Mouse (Mus musculus): ENCODE data around the gene Dstyk.

Dstyk gene

DNA sequence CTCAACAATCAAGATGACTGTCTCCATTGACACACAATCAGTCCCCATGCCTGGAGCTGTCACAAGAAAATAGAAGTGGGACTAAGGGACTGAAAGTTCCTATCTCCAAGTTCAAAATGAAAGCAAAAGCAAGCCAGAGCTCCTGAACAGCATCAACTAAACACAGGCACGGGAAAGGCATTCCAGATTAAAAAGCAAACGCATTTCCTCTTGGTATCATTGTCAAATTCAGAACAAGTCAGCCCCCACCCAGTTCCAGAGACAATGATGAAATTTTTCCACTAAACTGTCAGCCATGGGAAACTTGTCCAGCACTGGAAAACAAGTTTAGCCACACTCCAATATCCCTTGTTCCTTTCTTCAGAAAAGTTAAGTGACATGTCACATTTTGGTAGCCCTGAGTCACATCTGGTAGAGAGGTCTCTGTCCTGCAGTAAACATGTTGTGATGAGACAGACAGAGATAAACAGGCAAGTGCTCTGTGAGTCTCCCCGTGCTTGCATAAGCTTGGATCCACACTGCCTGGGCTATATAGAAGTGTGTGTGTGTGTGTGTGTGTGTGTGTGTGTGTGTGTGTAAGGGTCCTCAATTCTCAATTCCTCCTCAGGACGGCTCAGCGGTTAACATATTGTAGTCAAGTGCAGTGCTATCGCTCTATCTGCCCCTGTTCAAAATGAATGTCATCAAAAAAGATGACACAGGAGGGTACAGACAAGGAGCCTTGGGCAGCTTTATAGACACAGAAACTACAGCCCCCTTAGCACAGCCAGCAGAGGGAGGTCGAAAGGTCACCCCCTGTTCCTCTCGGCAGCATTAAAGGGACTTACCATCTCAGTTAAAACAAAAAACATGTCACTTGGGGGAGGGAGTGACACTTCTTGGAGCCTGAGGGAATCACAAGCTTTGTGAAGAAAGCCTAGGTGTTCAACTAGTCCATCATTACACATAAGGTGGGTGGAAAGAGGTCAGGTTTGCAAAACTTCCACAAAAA, 28.2 kb upstream of the Dstyk start:
- DNase-seq (ENCODE audit: low read depth, low spot score) = no peak

DNA sequence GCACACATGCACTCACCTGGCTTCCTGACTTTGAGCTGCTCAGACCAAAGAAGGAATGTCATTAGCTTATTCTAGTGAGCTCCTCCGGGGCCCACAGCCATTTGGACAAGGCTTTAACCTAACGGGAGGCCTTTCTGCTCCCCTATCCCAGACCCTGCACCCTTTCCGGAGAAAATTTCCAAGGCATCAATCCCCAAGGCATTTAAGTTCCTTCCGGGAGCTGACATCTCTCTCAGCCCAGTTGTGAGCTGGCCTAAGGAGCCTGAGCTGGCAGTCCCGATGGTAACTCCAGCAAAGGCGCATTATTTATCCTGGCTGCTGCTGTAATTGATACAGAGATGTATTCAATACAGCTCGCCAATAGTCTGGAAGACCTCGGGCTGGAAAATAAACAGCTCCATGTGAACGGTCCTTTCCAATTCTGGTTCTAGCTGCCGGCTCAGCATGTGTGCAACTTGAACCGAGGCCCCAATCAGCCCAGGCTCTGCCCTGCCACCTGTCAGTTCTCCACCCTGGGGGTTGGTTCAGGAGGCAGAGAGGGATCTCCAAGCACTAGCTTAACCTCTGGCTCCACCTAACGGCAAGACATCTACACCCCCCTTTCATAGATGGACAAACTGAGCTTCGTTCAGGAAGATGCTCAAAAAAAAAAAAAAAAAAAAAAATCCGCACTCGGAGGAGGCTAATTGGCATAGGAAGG, 27.3 kb upstream of the Dstyk start:
- no peak for DNase-seq (ENCODE audit: low read depth, low spot score)

DNA sequence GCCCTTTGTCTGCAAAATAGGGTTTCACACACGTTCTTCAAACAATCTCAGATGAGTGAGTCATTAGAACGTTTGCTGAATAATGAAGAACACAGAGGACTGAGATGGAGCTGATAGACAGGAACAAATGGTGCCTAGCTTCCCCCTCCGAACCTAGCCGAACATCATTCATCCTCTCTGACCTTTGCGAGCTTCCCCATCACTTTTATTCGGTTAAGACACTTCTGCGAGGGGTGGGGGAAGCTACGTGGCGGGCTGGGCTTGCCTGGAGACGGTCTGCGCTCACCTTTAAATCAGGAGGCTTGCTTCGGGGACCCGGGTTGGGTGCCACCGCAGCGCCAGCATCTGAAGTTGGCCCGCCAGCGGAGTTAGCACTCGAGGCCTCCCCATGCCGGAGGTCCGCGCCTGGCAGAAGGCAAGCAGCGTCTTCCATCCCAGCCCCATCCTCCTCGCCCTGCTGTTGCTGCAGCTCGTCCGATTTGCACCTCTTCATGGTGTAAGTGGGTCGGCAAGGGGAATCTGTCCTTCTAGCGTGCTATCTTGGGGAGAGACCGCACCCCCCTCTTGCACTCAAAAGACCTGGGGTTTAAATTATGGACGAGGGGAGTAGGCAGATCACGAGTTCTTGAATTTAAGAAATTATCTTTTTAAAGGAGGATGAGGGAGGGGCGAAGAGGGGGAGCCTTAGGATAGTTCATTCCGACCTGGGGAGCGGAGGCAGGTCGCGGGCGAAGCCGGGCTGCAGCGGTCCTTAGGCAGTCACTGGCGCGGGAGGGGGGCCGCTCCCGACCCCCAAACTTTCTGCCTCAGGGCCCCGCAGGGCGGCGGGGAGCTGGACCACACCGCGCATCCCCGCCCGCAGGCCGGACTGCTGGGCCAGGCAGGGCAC, 26.4 kb upstream of the Dstyk start, which contains the start of gene Tmcc2:
TSS of gene Tmcc2 (minus strand) at position 591 of the 889 bp plus-strand sequence.
- no peak for DNase-seq (ENCODE audit: low read depth, low spot score)

DNA sequence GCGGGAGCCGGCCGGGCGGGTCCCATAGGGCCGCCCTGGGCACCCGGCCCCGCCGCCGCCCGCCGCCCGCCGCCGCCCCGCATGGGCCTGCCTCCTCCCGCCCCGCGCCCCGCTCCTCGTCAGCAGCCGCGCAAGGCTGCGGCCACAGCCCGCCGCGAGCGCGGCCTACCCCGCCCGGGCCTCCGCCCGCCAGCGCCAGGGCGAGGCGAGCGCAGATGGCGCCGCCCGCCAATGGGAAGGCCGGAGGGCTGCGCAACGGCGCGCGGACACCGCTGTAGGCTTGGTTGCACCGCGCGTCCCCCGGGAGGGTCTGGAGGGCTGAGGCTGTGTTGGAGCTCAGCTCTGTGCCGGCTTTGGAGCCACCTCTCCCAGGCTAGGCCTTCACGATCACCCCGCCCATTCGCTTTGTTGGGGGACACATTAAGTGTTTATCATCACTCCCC, 25.8 kb upstream of the Dstyk start:
- DNase-seq (ENCODE audit: low read depth, low spot score) = no peak

DNA sequence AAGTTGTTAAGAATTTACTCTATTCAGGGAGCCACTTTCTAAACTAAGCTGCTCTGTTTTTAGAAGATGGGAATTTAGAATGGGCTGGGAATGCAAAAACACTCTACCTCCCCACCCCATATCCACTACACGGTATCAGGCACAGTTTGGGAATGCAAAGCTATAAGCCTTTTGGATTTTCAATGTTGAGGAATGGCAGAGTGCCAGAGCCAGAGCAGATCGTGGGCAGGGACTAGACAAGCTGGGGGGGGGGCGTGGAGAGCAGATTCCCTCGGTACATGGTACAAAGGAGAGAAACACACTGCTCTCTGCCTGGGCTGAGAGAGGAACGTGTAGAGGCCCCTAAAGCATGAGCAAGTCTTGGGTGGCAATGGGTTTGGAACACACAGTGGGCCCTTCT, 24.5 kb upstream of the Dstyk start:
- no peak for DNase-seq (ENCODE audit: low read depth, low spot score)

DNA sequence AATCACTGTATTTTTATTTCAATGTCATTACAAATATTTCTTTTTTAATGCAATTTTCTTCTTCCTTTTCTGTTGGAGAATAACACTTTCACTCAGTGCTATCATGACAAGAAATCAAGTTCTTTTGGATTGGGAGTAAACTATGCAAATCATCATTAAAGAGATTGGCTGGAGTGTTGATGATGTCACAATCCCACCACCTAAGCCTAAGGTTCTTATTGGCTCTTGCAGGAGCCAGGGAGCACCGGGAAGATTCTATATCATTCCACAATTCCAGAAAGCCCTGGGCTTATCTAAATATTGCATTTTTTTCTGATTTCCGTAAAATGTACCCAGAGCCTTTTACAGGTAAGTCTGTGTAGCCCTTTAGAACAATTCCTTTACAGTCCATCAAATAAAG, 20.6 kb upstream of the Dstyk start:
- DNase-seq (ENCODE audit: low read depth, low spot score) = no peak

DNA sequence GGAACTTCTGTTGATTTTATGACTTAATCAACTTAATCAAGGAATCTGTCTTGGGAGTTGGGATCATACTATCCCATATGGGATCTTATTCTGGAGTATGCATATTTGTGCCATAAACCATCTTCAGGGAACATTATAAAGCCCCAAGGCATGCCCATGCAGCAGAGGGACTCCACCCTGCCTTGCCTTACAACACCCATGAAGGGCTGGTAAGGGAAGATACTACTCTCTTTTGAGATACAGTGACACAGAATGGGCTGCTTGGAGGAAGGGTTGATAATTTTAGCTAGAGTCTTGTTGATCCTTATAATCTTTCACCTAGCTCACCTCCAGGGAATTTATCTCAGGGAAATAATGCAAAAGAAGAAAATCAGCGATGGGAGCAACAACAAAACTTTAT, 16.8 kb upstream of the Dstyk start:
- no peak for DNase-seq (ENCODE audit: low read depth, low spot score)

DNA sequence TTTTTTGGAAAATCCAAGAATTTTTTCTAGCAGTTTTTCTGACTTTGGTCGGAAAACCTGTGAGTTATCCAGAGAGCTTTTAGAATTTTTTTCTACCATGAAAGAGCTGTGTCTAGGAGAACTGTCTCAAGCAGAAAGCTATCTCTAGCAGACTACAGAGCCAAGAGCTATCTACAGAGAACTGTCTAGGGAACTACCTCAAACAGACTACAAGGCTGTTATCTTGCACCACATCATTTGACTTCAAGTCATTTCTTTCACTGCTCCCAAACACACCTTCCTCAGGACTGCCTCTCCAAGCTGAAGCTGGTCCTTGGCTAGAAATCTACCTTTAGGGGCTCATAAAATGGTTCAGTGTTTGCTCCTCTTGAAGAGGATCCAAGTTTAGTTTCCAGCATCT, 15.5 kb upstream of the Dstyk start:
- DNase-seq (ENCODE audit: low read depth, low spot score) = no peak

DNA sequence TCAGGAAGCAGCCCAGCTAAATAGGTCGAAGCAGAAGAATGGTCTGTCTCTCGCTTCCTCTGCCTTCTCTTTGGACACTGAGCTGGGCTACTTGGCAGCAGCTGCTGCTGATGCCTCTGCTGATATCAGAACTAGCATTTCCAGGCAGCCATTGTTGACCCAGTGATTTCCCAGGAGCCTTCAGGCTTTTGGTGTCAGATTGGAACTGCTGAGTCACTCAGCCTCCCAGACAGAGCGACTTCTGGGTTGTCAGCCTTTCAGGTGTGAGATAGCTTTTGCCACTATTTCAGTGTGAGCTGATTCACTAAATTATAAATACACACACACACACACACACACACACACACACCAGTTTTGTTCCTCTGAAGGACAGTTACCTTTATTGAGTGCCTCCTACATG, 6.7 kb upstream of the Dstyk start:
- DNase-seq (ENCODE audit: low read depth, low spot score) = no peak

DNA sequence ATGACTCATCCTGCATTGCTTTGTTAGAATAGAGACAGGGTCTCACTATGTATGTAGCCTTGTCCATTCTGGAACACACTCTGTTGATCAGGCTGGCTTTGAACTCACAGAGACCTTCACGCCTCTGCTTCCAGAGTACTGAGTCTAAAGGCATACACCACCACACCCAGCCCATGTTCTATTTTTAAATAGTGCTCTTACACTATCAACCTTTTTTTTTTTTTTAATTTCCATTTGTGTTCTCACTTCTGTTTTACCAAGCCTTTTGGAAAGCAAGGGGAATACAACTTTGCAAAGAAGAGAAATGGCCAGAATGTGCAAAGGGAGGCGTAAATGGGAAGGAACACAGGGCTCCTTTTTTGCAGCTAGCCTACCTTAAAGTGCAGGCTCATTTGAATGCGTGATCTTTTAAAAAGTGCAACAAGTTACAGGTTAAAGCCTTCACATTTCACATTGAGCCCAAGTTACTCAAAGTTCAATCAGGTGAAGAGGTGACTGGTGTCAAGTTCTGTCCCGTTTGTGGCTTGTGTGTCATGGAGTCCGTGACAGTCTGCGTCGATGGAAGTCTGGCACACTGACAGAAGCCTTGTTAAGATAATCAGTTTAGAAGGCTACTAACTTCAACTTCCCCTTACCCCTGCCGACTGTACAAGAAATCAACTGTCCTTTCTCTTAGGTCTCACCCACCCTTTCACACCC, 962 bp upstream of the Dstyk start:
- DNase-seq (ENCODE audit: low read depth, low spot score) = no peak

DNA sequence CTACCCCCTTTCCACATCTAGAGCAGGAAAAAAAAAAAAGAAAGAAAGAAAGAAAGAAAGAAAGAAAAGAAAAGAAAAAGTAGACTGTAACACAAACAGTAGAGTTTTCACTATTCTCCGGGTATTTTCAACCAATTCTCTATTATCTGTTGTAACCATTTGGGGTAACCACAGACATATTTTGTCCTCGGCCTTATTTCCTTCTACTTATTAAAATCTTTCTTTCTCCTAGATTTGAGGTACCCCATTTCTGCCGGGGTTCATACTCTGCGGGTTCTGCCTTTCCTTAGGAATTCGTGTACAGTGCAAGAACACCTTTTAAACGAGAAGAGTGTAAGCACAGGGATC, 438 bp upstream of the Dstyk start:
- no peak for DNase-seq (ENCODE audit: low read depth, low spot score)

DNA sequence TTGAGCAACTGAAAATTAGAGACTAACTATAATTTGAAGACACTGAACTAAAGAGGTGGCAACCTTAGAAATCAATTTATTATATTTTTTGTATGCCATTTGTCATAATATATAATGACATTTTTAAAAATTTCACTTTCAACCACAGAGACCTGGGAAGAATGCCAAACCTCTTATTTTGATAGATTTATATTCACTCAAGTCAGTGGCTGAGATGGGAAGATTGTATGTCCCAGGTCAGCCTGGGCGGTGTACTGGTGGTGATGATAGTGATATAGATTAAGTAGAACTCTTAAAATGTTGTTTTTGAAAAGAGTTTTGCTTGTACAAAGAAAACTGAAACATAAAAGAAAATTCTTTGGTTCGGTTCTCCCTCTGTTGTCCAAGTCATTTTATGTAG, 2.9 kb downstream of the Dstyk start:
- no peak for DNase-seq (ENCODE audit: low read depth, low spot score)

DNA sequence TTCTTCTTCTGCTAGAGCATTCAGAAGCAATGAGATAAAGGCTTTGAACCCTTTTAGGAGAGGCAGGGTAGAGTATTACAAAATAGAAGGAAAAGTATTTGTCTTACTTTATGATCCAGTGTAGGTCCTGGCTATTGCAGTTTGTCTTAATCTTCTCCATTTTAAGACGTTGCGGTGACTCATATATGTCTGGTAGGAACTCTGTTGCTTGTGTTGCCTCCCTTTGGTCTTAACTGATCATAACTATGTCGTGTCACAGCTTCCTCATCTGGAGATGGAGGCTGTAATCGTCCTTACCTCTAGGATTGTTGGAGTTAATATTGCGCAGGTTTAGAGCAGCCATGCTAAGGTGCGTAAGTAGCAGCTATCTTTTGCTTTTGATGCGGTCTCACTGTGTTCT, 3.3 kb downstream of the Dstyk start:
- no peak for DNase-seq (ENCODE audit: low read depth, low spot score)

DNA sequence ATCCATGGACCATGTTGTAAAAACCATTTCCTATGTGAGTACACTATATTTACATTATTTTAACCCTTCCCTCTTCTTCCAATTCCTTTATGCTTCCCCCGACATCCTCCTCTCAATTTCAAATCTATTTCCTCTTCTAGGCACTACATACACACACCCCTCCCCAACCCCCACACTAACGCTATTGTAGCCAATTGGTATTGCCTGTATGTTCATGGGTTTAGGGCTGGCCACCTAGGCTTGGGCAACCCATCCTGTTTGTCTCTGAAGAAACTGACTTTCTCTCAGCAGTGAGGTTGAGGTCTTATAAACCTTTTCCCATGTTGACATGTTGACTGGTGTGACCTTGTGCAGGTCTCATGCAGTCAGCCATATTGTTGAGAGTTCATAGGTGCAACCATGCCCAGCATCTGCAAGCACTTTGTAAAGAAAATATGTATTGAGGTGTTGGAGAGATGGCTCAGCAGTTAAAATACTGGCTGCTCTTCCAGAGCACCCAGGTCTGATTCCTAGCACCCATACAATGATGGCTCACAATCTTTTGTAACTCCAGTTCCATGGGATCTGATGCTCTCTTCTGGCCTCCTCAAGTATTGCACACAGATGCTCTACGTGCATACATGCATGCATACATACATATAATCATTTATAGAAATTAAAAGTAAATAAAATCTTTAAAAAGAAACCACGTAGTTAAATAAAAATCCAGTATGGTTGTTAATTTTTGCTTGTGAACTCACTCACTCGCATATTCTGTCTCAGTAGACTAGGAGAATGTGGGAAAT, 5.7 kb downstream of the Dstyk start:
- no peak for DNase-seq (ENCODE audit: low read depth, low spot score)

DNA sequence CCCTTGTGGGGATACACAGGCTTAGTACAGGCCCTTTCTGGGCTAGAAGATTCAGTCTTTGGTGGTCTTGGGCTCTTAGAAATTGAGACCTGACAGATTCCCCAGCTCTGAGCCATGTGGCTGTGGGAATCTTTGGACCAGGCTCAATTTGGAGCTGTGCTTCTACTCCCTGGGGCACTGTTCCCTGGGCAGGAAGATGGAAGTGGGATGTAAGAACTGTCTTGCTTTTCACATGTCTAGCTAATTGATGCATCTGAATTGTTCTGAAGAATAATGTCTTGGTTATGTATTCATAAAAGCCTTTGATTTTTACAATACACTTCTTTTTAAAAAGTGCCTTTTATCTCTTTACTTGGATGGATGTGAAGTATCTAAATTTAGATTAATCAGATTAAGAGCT, 8.2 kb downstream of the Dstyk start:
- DNase-seq (ENCODE audit: low read depth, low spot score) = no peak

DNA sequence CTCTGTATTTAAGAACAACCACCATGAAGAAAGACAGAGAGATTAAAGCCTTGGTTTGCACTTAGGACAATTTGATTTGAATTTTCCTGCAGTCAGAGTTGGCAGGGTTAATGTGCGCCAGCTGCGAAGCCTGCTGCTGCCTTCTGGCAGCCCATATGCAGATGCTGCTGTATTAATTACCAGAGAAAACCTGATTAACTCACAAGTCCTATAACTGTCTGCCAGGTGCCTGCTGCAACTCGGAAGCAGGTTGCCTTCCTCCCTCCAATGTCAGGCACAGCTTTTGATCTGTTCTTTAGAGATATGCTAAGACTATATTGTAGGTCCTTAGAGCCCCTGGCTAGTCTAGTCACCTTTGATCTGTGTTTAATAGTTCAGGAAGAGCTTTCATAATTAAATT, 13.5 kb downstream of the Dstyk start:
- no peak for DNase-seq (ENCODE audit: low read depth, low spot score)

DNA sequence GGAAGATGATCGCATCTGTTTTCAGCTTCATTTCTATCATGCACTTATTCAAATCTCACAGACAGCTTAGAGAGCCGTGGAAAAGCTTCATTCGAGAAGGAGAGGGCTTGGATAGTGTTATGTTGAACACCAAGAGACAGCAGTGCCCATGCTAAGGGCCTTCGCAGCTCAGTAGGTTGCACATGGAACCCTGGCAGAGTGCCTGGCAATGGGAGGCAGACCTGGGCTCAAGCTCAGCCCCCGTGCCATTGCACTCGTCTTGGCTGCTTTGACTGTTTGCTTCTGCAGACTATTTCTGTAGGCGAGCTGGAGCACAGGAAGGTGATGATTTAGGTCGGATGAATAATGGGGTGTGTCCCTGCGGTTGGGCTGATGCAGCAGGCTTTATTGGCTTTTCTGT, 14.4 kb downstream of the Dstyk start:
- no peak for DNase-seq (ENCODE audit: low read depth, low spot score)

DNA sequence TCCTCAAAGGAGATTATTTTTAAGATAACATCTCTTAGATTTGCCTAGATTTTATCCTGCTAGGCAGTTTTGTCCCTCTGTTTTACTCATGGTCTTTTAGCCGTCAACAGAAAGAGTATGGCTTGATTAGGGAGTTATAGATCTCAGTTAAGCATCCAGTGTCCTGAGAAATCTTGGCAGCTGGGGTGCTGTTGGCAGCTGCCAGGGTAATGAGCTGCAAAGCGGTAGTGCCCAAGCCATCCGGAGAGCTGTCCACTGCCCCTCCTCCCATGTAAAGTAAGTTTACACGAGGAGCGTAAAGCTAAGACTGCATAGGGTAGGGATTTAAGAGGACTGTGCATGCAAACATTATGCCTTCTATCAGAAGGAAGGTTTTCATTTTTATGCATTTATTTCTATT, 16.0 kb downstream of the Dstyk start:
- DNase-seq (ENCODE audit: low read depth, low spot score) = no peak

DNA sequence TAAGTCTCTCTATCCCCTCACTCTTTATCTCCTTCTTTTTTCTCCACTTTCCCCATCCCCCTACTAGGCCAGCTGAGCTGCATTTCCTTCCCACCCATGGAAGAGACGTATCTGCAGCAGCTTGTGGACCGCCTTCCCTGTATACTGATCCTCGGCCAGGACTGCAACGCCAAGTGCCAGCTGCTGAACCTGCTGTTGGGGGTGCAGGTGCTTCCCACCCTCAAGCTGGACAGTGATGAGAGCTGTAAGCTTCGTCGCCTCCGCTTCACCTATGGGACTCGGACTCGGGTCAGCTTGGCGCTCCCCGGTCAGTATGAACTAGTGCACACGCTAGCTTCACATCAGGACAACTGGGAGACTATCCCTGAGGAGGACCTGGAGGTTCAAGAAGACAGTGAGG, 16.7 kb downstream of the Dstyk start:
- no peak for DNase-seq (ENCODE audit: low read depth, low spot score)

DNA sequence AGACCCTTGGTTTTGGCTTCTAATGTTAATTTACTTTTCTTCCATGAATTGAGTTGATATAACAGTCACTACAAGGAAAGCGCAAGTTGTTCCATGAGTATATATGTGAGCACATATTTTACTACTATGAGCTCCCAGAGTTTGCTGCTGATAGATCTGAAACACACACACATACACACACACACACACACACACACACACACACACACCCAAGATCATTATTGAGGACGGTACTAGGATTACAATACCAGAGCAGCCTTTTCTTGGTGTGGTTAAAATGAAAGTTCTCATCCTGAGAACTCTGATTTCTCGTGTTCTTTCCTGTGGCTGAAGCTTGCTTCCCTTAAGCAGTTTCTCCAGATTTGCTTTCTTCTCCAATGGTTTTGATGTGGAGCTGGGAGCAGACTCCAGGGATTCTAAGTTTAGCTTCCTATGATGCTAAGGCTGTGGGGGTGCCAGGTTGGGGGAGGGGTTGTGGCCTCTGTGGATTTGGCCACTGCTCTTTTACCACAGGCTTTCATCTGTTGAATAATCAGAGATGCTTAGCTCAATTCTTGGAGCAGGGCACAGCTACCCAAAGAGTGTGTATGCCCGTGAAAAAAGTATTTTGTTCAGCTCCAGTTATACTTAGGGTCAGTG, 19.1 kb downstream of the Dstyk start:
- no peak for DNase-seq (ENCODE audit: low read depth, low spot score)

Measured in retina, adult 2 months (tissue).